Mouse (Mus musculus): ENCODE measurements around the gene Poc1b. TPM values are rescaled to one million over a fixed set of nuclear protein-coding genes. Genes with fewer than 3 reads are reported as not detected.

Poc1b gene
- total and polyA plus RNA-seq, 3 experiments, result 3.6 to 6.7 (median 4.1) TPM

DNA sequence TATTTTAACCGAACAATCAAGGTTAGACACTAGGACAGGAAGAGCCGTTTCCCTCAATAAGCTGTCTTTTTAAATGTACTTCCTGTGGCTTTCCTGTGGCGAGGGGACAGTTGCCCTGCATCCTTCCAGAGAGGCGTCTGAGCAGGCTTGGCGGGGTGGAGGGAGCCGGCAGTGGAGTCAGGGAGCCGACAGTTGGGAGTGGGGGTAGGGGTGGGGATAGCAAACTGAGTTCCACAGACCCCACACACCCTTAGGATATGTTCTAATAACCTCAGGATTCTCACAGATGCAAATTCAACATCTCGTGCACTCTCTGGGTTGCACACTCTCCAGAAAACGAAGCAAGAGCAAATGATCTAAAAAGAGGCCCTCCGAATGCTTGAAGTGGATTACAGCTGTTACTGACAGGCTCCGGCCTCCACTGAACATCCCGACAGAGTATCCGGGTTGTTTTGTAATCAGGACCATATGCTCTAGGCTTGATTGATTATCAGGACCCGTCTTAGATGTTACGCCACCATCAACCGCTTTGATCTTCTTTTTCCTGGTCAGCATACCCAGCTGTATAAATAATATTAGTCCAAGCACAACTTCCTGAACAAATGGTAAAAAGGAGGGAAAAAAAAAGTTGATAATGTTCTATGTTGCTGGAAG, 122.3 kb downstream of the Poc1b start:
- peak; percentile 40 to 53 for DNase-seq
- Histone ChIP-seq H3K4me1 (ENCODE audit: control insufficient read depth, insufficient read depth, low read length) (peaks cover 9% of the 10 kb centered on the region), H3K27ac (peak overlapping the region; percentile 64), H3K79me2 (replicated peaks; ENCODE audit: control insufficient read depth, insufficient read depth, low read length) (no peaks in the 10 kb centered on the region), H3K36me3 (ENCODE audit: control insufficient read depth, insufficient read depth, low read length) (peaks cover 7% of the 10 kb centered on the region; the same call in 1 of the 2 replicates), H3K9ac (ENCODE audit: low read depth, low read length) (no peak overlapping the region), H3K27me3 (ENCODE audit: control insufficient read depth, insufficient read depth, low read length) (no peaks in the 10 kb centered on the region), H3K4me3 (no peak overlapping the region)
- TF ChIP-seq EP300 (IDR thresholded peaks at IDR 0.05; ENCODE audit: insufficient read depth, low read depth, low read length), result 0 out of 2 replicates have a peak, but pooled peaks have one; percentile 3
- no peak for TF ChIP-seq POLR2A (IDR thresholded peaks at IDR 0.05; ENCODE audit: insufficient read depth, low read depth, low read length)
- no peak for TF ChIP-seq CTCF (IDR thresholded peaks at IDR 0.05)
- intact Hi-C loops (cut with DNase I), result loop anchor here (1.0 kb wide), 1 partner anchor 32 kb away; no protein-coding TSS in a partner anchor
- WGBS, result 26% methylated on average over 16 of the region's 16 CpGs

DNA sequence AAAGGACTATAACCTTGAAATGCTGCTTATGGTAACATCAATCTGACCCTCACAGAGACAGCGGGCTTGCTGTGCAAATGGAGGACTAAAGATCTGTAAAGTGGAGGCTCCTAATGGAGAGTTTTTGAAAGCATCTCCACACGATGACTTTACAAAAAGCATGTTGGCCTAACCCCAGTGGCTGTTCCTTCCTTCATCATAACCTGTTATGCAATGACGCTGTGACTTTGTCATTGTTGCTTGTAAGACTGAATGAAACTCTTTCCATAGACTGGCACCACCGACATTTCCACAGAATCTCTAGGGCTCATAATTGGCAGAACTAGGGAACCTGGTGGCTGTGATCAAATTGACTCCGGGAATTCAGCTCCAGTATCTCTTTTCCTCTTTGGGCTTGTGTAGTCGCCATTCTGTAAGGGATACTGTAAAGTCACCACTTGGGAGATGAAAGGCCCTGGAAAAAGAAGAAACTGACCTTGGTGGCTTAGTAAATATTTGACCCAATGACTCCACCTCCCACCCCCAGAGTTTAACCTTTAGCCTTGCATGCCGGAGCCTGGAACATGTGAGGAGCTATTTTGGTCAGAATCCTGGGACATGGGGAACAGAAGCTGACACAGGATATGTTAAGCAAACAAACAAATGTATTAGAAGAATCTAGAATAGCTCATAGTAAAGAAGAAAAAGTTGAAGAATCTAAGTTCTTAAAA, 125.8 kb downstream of the Poc1b start:
- Histone ChIP-seq H3K36me3 (ENCODE audit: control insufficient read depth, insufficient read depth, low read length) (0 out of 2 replicates have a peak, but pooled peaks cover 2% of the 10 kb centered on the region), H3K4me1 (ENCODE audit: control insufficient read depth, insufficient read depth, low read length) (peaks cover 10% of the 10 kb centered on the region), H3K9ac (ENCODE audit: low read depth, low read length) (no peak overlapping the region), H3K27me3 (ENCODE audit: control insufficient read depth, insufficient read depth, low read length) (no peaks in the 10 kb centered on the region), H3K4me3 (no peak overlapping the region), H3K79me2 (replicated peaks; ENCODE audit: control insufficient read depth, insufficient read depth, low read length) (no peaks in the 10 kb centered on the region), H3K27ac (peak overlapping the region; percentile 8; the same call in 1 of the 2 replicates)
- no peak for DNase-seq
- TF ChIP-seq EP300 (IDR thresholded peaks at IDR 0.05; ENCODE audit: insufficient read depth, low read depth, low read length) (no peak), CTCF (IDR thresholded peaks at IDR 0.05) (no peak), POLR2A (IDR thresholded peaks at IDR 0.05; ENCODE audit: insufficient read depth, low read depth, low read length) (no peak)
- intact Hi-C loops (cut with DNase I), result no loop called here
- whole genome bisulfite sequencing, result 64% methylated on average over 7 of the region's 7 CpGs

DNA sequence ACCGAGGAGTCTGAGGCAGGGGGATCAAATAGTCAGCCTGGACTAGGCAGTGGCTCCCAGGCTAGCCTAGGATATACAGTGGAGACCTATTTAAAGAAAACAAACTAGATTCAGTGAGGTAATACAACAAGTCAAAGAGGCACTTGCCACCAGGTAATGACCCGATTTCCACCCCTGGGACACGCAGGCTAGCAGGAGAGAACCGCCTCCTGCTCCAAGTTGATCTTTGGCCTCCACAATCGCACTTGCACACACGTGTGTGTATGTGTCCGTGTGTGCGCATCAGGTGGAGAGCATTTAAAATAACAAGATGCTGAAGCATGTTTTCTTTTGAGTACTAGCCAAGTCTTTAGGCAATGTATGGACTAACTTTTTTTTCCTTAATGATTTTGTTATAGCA, 127.5 kb downstream of the Poc1b start:
- no peak overlapping the region for H3K9ac ChIP-seq (ENCODE audit: low read depth, low read length)
- DNase-seq, result no peak
- intact Hi-C loops (cut with DNase I), result no loop called here
- H3K27ac ChIP-seq, result no peak overlapping the region
- H3K36me3 ChIP-seq (ENCODE audit: control insufficient read depth, insufficient read depth, low read length), result no peaks in the 10 kb centered on the region
- no peaks in the 10 kb centered on the region for H3K27me3 ChIP-seq (ENCODE audit: control insufficient read depth, insufficient read depth, low read length)
- WGBS, result 94% methylated on average over 8 of the region's 8 CpGs
- TF ChIP-seq EP300 (IDR thresholded peaks at IDR 0.05; ENCODE audit: insufficient read depth, low read depth, low read length), result no peak
- TF ChIP-seq CTCF (IDR thresholded peaks at IDR 0.05), result no peak
- no peak for TF ChIP-seq POLR2A (IDR thresholded peaks at IDR 0.05; ENCODE audit: insufficient read depth, low read depth, low read length)
- no peak overlapping the region for H3K4me3 ChIP-seq
- H3K4me1 ChIP-seq (ENCODE audit: control insufficient read depth, insufficient read depth, low read length), result peaks cover 5% of the 10 kb centered on the region
- no peaks in the 10 kb centered on the region for H3K79me2 ChIP-seq (replicated peaks; ENCODE audit: control insufficient read depth, insufficient read depth, low read length)

DNA sequence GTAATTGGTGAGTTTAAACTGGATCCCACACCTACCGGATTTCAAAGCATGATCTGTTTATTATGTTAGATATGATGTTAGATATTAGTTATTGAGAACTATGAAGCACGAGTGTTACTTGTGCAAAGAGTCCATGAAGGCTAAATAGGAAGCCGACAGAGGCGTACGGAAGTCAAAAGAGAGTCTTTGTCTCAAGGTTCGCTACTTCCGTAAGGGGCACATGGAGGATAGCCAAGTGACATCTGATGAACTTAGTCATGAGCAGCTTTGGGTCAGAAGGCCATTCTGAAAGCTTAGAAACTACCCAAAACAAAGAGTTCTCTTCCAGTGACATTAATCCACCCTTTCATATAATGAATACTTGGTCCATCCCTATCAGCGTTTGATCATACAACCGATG, 128.2 kb downstream of the Poc1b start:
- H3K27me3 ChIP-seq (ENCODE audit: control insufficient read depth, insufficient read depth, low read length), result no peaks in the 10 kb centered on the region
- no peak for TF ChIP-seq EP300 (IDR thresholded peaks at IDR 0.05; ENCODE audit: insufficient read depth, low read depth, low read length)
- no peak for TF ChIP-seq POLR2A (IDR thresholded peaks at IDR 0.05; ENCODE audit: insufficient read depth, low read depth, low read length)
- no peak for TF ChIP-seq CTCF (IDR thresholded peaks at IDR 0.05)
- H3K9ac ChIP-seq (ENCODE audit: low read depth, low read length), result no peak overlapping the region
- WGBS, result 89% methylated on average over 9 of the region's 9 CpGs
- H3K36me3 ChIP-seq (ENCODE audit: control insufficient read depth, insufficient read depth, low read length), result no peaks in the 10 kb centered on the region
- no peak overlapping the region for H3K27ac ChIP-seq
- no peaks in the 10 kb centered on the region for H3K79me2 ChIP-seq (replicated peaks; ENCODE audit: control insufficient read depth, insufficient read depth, low read length)
- H3K4me1 ChIP-seq (ENCODE audit: control insufficient read depth, insufficient read depth, low read length), result peaks cover 5% of the 10 kb centered on the region
- H3K4me3 ChIP-seq, result no peak overlapping the region
- DNase-seq, result no peak
- intact Hi-C loops (cut with DNase I), result no loop called here

DNA sequence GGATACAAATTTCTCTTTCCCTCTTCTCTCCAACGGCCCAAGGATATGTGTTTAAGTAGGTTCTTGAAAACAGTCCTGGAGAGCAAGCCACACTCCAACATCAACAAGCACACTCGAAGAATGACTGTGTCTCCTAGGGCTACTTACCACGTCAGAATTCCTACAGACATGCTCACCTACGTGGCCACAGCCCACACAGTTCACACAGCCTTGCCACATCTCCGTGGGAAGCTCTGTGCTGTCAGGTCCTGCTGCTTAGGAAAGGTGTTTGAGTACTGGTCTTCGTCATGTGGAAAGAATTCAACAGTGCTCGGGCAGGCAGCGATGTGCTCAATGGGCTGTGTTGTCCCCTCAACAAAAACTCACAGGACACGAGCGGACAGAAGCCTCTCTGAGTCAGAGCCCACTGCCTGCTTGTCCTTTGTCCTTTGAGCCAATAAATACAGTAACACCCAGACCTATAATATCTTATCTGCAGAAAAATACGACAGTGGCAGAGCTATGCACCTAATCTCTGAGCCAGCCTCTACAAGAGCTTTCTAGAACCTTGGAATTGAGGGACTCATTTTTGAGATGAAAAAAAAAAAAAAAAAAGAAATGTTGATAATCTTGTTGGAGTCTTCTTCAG, 130.5 kb downstream of the Poc1b start:
- 34% methylated on average over 11 of the region's 11 CpGs for WGBS
- Histone ChIP-seq H3K27ac (no peak overlapping the region), H3K9ac (ENCODE audit: low read depth, low read length) (no peak overlapping the region), H3K4me1 (ENCODE audit: control insufficient read depth, insufficient read depth, low read length) (peaks cover 5% of the 10 kb centered on the region), H3K4me3 (no peak overlapping the region), H3K36me3 (ENCODE audit: control insufficient read depth, insufficient read depth, low read length) (no peaks in the 10 kb centered on the region), H3K79me2 (replicated peaks; ENCODE audit: control insufficient read depth, insufficient read depth, low read length) (no peaks in the 10 kb centered on the region), H3K27me3 (ENCODE audit: control insufficient read depth, insufficient read depth, low read length) (no peaks in the 10 kb centered on the region)
- intact Hi-C loops (cut with DNase I), result loop anchor here (2.0 kb wide), 1 partner anchor 13 kb away; no protein-coding TSS in a partner anchor
- no peak for DNase-seq
- TF ChIP-seq EP300 (IDR thresholded peaks at IDR 0.05; ENCODE audit: insufficient read depth, low read depth, low read length), result no peak
- no peak for TF ChIP-seq CTCF (IDR thresholded peaks at IDR 0.05)
- TF ChIP-seq POLR2A (IDR thresholded peaks at IDR 0.05; ENCODE audit: insufficient read depth, low read depth, low read length), result no peak
